Mouse (Mus musculus) C2C12 (cell line): ENCODE results near the gene Mrpl43.

Experiments
- CTCF ChIP-seq: IDR thresholded peaks from one replicate; pipeline ENCODE4 v1.5.1; 2011; ENCODE audit not compliant: control insufficient read depth, insufficient read depth, insufficient read length
- MAX ChIP-seq: IDR thresholded peaks from one replicate; pipeline ENCODE4 v1.6.1; 2011; ENCODE audit warnings: mild to moderate bottlenecking, control low read depth
- MYOD1 ChIP-seq: IDR thresholded peaks from one replicate; pipeline ENCODE4 v1.6.1; 2011; ENCODE audit warnings: low read depth; ENCODE audit not compliant: control insufficient read depth, insufficient read length

DNA sequence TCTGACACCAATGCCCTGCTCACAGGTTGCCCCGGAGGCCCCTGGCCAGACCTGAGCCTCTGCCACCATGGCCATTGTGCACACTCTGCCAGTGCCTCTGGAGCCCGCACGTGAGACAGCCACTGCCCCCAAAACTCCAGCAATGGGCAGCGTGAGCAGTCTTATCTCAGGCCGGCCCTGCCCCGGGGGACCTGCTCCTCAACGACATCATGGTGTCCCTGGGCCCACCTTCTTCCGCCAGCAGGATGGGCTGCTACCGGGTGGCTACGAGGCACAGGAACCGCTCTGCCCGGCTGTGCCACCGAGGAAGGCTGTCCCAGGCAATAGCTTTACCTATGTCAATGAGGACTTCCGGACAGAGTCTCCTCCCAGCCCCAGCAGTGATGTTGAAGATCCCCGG lies 15.1 kb upstream of the Mrpl43 start:
- TF ChIP-seq CTCF (no peak), MAX (no peak), MYOD1 (no peak)
